Mouse (Mus musculus): ENCODE data around the gene Atg9b.
"Not testable (repeated sequence)": the region's sequence is repeated elsewhere in the genome, so short reads cannot be mapped to it uniquely, and the experiment has no call there.

Gene Atg9b

DNA sequence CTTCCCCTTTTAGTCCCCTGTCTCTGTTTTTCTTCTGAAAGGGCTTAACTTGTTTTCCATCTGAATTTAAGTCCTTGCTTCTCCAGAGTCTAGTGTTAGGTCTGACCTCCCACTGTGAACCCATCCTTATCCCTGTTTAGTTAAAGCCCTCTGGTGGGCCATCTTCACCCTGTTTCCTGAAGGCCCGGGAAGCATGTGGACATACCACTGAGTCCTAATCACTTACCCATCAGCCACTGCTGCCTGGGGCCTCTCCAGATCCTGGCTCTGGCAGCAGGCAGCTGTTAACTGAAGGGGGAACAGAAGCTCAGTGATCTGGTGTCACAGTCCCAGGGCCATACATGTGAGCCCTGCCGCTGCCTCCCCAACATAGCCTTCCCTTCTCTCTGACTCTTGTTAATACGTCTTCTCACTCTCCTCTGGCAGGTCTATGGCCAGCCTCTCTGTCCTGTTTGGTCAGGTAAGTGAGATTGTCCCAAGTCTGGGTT, 13.5 kb upstream of the Atg9b start:
- no peak for DNase-seq (ENCODE audit: low spot score in 2 of 2)

DNA sequence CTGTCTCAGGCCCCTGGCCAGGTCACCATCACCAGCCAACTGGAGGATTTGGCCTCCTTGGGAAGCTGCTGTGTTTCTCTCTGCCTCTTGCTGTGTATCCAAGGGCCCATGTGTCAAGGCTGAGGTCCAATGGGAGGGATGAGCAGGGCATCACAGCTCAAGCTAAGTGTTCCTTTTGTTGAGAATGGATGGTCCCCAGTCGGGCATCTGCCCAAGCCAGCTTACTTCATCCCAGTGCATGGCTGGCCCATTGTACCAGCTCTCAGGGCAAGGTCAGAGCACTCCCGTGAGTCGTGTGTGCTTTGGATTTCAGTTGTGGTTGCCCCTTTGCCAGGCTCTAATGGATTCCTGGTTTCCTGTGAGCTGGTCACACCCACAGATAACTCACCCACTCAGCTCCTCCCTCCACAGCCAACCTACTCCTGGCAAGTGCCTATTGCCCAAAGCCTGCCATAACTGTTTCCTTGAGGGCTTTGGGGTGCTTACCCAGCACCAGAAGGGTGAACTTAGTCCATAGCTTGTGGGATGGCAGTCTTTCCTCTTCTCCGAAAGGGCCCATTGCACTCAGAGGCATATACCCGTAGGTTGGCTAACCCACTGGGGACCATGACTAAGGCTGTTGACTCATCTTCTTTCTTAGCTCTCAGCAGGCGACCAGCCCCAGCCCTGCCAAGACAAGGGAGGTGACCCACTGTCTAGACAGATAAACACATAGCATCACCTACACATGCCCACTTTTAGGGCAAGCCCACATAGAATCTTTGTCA, 12.8 kb upstream of the Atg9b start:
- no peak for DNase-seq (ENCODE audit: low spot score in 2 of 2)

GRCm38 (mm10) chr5:24401969-24402368, 10.0 kb upstream of the Atg9b start:
- DNase-seq (ENCODE audit: low spot score in 2 of 2): no peak

DNA sequence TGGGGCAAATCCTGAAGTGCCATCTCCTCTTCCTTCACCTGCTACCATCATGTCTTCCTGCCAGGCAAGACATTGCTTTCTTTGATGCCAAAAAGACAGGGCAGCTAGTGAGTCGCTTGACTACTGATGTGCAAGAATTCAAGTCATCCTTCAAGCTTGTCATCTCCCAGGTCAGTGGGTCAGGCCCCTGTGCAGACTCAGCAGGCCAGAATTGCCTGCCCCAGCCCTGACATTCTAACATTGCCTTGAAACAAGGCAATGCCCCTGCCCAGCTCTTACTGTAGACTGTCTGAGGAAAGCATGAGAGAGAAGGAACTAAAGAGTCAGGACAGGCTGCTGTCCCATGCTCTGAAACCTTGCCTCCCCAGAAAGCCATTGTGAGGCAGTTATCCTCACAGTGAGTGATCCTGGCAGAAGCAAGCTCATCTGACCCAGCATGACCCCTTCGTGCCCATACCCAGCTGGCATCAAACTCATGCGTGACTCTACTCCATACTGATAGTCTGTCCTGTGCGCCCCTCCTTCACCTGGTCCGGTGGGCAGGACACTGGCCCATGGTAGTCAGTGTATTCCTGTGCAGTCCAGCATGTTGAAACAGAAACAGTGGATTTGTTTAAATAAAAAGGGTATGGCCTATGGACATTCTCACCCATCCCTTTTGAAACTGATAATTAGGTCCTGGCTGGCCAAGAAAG, 9.1 kb upstream of the Atg9b start:
- no peak for DNase-seq (ENCODE audit: low spot score in 2 of 2)

DNA sequence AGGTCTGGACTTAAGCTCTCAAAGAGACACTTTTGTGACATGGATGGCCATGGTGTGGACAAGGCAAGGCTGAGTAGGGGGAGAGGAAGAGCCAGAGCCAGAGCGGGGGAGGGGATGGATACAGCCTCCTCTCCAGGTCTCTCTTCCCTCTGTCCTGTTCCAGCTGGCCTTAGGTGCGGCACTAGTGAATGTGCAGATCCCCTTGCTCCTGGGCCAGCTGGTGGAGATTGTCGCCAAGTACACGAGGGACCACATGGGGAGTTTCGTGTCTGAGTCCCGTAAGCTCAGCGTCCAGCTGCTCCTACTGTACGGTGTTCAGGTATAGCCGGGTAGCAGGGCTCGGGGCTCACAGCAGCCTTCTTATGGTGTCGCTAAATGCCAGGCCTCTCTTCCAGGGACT, 8.4 kb upstream of the Atg9b start:
- no peak for DNase-seq (ENCODE audit: low spot score in 2 of 2)

- no peak for DNase-seq (ENCODE audit: low spot score in 2 of 2)
Observed at GRCm38 (mm10) chr5:24399686-24400085, 7.7 kb upstream of the Atg9b start.

DNA sequence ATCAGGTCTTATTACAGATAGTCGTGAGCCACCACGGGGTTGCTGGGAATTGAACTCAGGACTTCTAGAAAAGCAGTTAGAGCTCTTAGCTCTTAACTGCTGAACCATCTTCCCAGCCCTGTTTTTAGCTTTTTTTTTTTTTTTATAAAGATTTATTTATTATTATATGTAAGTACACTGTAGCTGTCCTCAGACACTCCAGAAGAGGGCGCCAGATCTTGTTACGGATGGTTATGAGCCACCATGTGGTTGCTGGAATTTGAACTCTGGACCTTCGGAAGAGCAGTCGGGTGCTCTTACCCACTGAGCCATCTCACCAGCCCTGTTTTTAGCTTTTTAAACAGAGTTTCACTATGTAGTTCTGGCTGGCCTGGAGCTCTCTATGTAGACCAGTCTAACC, 4.3 kb upstream of the Atg9b start:
- DNase-seq (ENCODE audit: low spot score in 2 of 2): not testable (repeated sequence)

- DNase-seq (ENCODE audit: low spot score in 2 of 2): peak; percentile 87 to 88
Observed at GRCm38 (mm10) chr5:24394165-24394894, 2.4 kb upstream of the Atg9b start.

DNA sequence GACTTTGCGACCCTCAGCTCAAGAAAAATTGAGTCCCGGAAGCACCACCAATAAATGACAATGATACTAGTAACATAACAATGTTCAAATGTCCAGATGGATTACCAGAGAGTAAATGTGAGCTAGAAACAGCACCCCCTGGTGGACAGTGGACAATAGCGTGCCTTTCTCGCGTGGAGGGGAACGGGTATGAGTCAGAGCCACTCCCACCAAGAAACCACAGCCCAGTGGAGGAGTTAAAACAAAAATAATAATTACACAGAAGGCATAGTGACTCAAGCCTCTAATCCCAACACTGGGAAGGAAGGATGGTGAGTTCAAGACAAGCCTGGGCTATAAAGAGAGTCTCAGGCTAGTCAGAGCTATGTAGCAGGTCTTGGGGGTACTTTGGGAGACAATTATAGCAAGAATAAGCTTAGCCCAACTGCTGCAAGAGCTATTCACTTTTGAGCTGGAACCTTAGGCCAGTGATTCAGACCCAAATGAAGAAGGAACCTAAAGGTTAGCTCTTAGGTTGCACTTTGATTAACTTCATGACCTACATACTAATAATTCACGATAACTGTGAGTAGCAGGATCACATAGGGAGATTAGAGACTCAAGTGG, 1.6 kb upstream of the Atg9b start, which contains the start of gene Abcb8:
Abcb8 (plus strand) TSS at position 272 of the 606 bp plus-strand sequence.
- DNase-seq (ENCODE audit: low spot score in 2 of 2): peak; percentile 82 to 91

DNA sequence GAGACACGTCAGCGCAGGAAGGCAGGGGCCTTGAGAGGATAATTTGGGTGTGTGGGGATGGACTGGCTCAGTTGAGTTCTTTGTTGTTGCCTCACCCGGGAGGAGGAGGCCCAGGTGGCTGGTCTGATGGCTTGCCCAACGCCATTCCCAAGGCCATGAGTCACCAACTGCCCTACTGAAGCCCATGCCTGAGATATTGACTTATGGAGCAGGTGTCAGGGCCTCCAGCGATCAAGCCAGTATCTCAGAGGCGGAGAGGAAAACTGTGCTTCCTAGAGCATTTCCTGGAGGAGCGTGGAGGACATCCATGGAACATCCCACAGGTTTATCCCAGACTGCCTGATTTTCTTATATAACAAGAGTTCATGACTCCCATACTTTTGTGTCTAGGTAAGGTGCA, 781 bp upstream of the Atg9b start:
- no peak for DNase-seq (ENCODE audit: low spot score in 2 of 2)

- DNase-seq (ENCODE audit: low spot score in 2 of 2): no peak
Observed at GRCm38 (mm10) chr5:24389658-24390020, 2.3 kb downstream of the Atg9b start.

GRCm38 (mm10) chr5:24389011-24389657, 2.8 kb downstream of the Atg9b start:
- peak; percentile 30 to 47 for DNase-seq (ENCODE audit: low spot score in 2 of 2)

DNA sequence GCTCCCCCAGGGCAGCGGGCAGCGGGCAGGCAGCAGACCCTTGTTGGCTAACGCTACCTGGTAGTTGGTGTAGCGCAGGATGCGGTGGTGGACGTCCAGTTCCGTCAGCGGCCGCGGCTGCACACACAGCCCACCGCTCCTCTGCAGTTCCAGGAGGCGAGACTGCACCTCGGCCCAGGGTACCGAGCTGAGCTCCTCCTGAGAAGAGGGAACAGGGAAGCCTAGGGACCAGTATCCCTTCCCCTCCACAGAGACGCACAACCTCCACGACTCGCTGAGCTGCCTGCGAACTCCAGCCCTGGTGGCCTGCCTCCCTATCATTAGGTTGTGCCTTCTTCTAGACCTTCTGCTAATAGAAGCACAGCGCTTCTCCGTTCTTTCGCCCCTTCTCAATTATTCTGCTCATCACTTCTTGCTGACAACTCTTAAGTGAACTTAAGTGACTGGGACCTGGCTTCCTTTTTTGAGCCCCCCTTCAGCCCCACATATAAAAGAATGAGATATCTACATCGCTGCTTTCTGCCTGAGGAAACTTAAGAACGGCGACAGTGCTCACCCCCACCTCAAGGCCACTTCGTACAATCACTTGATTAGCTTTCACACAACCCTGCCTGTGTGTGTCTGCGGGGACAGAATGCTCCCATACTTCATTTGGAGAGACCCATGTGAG, 3.6 kb downstream of the Atg9b start:
- DNase-seq (ENCODE audit: low spot score in 2 of 2): no peak

- peak; percentile 22 to 50 for DNase-seq (ENCODE audit: low spot score in 2 of 2)
Observed at GRCm38 (mm10) chr5:24387264-24388241, 4.4 kb downstream of the Atg9b start.

GRCm38 (mm10) chr5:24385887-24386550, 5.9 kb downstream of the Atg9b start:
- DNase-seq (ENCODE audit: low spot score in 2 of 2): no peak

DNA sequence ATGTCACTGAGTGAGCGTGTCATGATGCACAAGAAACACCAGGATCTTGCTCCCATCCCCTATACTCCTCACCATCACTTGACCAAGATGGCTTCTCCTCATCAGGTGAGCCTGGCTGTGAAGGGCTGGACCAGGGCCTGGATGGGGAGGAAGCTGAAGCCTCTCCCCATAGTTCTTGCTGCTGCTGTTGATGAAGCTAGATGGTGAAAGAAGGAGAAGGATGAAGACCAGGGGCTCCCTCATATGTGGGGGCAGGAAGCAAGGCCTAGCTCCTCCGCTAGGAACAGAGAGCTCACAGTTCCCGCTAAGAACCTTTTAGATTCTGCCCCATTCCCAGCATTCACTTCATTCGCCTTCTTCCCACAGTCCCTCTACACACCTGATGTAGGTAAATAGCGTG, 6.6 kb downstream of the Atg9b start:
- DNase-seq (ENCODE audit: low spot score in 2 of 2): no peak

- no peak for DNase-seq (ENCODE audit: low spot score in 2 of 2)
Observed at GRCm38 (mm10) chr5:24384407-24384806, 7.5 kb downstream of the Atg9b start.

GRCm38 (mm10) chr5:24383026-24383859, 8.7 kb downstream of the Atg9b start:
- peak; percentile 83 to 91 for DNase-seq (ENCODE audit: low spot score in 2 of 2)

Measured in thymus, postnatal 10 days (tissue).